Mouse (Mus musculus) E14TG2a.4 (cell line): ENCODE data around the gene Gli2.

ENCODE experiments used
- H3K27me3 ChIP-seq: 2 replicates; pipeline ENCODE4 v1.6.1; 2014; ENCODE audit warnings: low read length, control low read depth; ENCODE audit not compliant: insufficient read depth
- H3K36me3 ChIP-seq: 2 replicates; pipeline ENCODE4 v1.6.1; 2014; ENCODE audit warnings: low read length, control low read depth; ENCODE audit not compliant: insufficient read depth
- H3K4me1 ChIP-seq: replicated peaks from 2 replicates; pipeline ENCODE4 v1.6.1; 2014; ENCODE audit warnings: low read depth, low read length, control low read depth
- H3K4me3 ChIP-seq: replicated peaks from 2 replicates; pipeline ENCODE4 v1.5.1; 2014; ENCODE audit warnings: mild to moderate bottlenecking, low read length
- H3K9me3 ChIP-seq: 2 replicates; pipeline ENCODE4 v1.6.1; 2014; ENCODE audit warnings: low read length, control low read depth
- CTCF ChIP-seq: conservative IDR thresholded peaks from 2 replicates; pipeline ENCODE4 v1.5.1; 2014; ENCODE audit warnings: low read length
- NANOG ChIP-seq: IDR thresholded peaks from 2 replicates; pipeline ENCODE4 v1.6.1; 2014; ENCODE audit warnings: borderline replicate concordance, low read length, mixed read lengths
- POU5F1 ChIP-seq: IDR thresholded peaks from 2 replicates; pipeline ENCODE4 v1.6.1; 2014; ENCODE audit warnings: low read length, borderline replicate concordance

Gene Gli2

GRCm38 (mm10) chr1:119054468-119054867 lies 1.0 kb upstream of the Gli2 start:
- H3K9me3 ChIP-seq: peaks cover 7% of the 10 kb centered on the region
- TF ChIP-seq POU5F1: no peak
- no peak for TF ChIP-seq NANOG
- TF ChIP-seq CTCF: no peak
- peaks cover 56% of the 10 kb centered on the region for H3K4me1 ChIP-seq
- no peaks in the 10 kb centered on the region for H3K27me3 ChIP-seq
- peak overlapping the region; percentile 88 for H3K4me3 ChIP-seq
- peaks cover 11% of the 10 kb centered on the region; the same call in 1 of the 2 replicates for H3K36me3 ChIP-seq

GRCm38 (mm10) chr1:119053872-119054354 lies 494 bp upstream of the Gli2 start:
- H3K4me1 ChIP-seq: peaks cover 58% of the 10 kb centered on the region

GRCm38 (mm10) chr1:119052631-119053177 lies 715 bp downstream of the Gli2 start:
- peaks cover 11% of the 10 kb centered on the region; the same call in 1 of the 2 replicates for H3K36me3 ChIP-seq
- TF ChIP-seq CTCF (no peak), NANOG (no peak), POU5F1 (no peak)
- H3K9me3 ChIP-seq: peaks cover 7% of the 10 kb centered on the region
- H3K4me1 ChIP-seq: peaks cover 63% of the 10 kb centered on the region
- H3K27me3 ChIP-seq: no peaks in the 10 kb centered on the region
- peak overlapping the region; percentile 88 for H3K4me3 ChIP-seq

More at GRCm38 (mm10) chr1:119053872-119054354, 494 bp upstream of the Gli2 start:
- peak overlapping the region; percentile 88 for H3K4me3 ChIP-seq
- H3K27me3 ChIP-seq: no peaks in the 10 kb centered on the region
- TF ChIP-seq NANOG: no peak
- no peak for TF ChIP-seq POU5F1
- TF ChIP-seq CTCF: no peak
- peaks cover 7% of the 10 kb centered on the region for H3K9me3 ChIP-seq
- H3K36me3 ChIP-seq: peaks cover 11% of the 10 kb centered on the region; the same call in 1 of the 2 replicates

DNA sequence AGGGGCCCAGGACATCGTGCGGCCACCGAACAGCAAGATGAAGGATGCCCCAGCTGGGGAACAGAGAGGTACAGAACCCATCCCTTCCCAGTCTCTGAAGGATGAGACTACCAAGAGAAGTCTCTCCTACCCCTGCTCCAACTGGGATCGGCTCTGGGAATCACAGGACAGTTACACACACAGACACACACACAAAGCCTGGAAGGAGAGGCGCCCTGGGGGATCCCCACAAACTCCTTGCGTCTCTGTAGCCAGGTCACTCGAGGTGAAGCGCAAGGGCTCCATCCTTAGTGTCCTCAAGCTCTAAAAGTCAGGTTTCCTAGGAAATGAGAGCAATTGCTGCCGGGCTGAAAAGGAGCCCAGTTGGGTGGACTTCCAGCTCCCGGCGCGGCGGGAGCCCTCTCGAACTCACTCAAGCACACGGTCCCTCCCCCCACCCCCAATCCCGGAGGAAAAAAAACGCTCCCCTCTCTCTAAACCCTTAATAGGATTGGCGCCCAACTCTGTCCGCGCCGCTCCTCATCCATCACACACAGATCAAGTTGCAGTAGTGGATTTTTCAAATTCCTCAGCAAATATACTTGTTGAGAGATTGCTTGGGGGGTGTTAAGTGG lies 1.4 kb downstream of the Gli2 start:
- Histone ChIP-seq H3K27me3 (no peaks in the 10 kb centered on the region), H3K9me3 (peaks cover under 1% of the 10 kb centered on the region; the same call in 1 of the 2 replicates), H3K36me3 (peaks cover 11% of the 10 kb centered on the region; the same call in 1 of the 2 replicates), H3K4me1 (peaks cover 66% of the 10 kb centered on the region), H3K4me3 (peak overlapping the region; percentile 88)
- TF ChIP-seq CTCF: no peak
- no peak for TF ChIP-seq NANOG
- TF ChIP-seq POU5F1: no peak

DNA sequence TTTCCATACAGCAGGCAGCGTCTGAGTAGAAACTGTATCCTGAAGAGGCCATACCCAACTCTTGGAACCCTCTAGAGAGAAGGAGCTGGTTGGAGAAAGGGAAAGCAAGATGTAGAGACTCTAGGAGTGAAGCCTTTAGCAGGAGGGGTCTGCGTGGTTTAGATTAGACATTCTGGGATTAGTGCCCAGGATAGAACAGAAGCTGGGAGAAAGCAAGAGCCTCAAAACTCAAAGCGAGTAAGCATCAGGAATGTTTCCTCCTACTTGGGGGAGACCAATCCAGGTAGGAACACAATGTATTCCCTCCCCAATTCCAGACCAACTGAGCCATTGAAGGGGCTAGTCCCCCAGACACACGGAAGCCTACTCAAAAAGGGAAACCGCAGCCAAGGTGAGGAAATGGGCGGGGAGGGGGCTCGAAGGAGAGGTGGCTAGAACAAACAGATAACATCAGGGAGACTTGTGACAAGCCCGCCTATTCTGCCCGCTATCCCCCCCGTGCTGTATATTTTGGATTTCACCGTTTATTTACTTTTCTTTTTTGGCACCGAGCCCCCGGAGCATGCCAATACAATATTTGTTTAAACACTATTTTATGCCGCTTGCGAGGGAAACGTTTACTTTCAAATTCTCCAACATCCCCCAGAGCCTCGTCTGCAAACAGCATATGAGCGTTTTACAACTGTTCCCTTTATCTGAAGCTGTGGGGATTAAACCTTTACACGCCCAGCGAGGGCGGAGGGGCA lies 2.1 kb downstream of the Gli2 start:
- peaks cover 11% of the 10 kb centered on the region; the same call in 1 of the 2 replicates for H3K36me3 ChIP-seq
- peak overlapping the region; percentile 88 for H3K4me3 ChIP-seq
- H3K9me3 ChIP-seq: no peaks in the 10 kb centered on the region
- no peaks in the 10 kb centered on the region for H3K27me3 ChIP-seq
- TF ChIP-seq CTCF: no peak
- TF ChIP-seq NANOG: no peak
- no peak for TF ChIP-seq POU5F1
- H3K4me1 ChIP-seq: peaks cover 66% of the 10 kb centered on the region

GRCm38 (mm10) chr1:119049812-119050615 lies 3.4 kb downstream of the Gli2 start:
- no peaks in the 10 kb centered on the region for H3K9me3 ChIP-seq
- H3K4me3 ChIP-seq: peak overlapping the region; percentile 88
- peaks cover 24% of the 10 kb centered on the region for H3K36me3 ChIP-seq
- TF ChIP-seq NANOG: no peak
- TF ChIP-seq POU5F1: no peak
- no peak for TF ChIP-seq CTCF
- H3K27me3 ChIP-seq: no peaks in the 10 kb centered on the region
- peaks cover 66% of the 10 kb centered on the region for H3K4me1 ChIP-seq

DNA sequence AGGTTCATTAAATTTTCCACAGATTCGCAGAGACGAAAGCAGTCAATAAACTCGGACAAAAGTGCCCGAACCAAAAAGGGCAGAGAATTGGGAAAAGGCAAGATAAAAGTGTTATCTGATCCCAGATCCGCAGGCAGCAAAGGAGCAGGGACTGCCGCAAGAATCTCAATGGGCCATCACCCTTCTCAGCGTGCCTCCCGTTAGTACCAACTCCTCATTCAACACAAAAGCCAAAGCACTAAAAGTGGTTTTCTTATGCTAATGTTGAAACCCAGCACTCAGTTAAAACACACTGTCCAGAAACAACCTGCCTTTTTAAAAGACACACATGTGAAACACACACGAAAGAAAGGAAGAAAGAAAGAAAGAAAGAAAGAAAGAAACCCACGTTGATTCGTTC lies 4.4 kb downstream of the Gli2 start:
- Histone ChIP-seq H3K27me3 (no peaks in the 10 kb centered on the region), H3K36me3 (peaks cover 32% of the 10 kb centered on the region), H3K9me3 (no peaks in the 10 kb centered on the region), H3K4me1 (peaks cover 69% of the 10 kb centered on the region), H3K4me3 (peak overlapping the region; percentile 88)
- TF ChIP-seq CTCF (no peak), NANOG (peak; percentile 100), POU5F1 (peak; percentile 71; the same call in 1 of the 2 replicates)

- no peak for TF ChIP-seq CTCF
- Histone ChIP-seq H3K4me1 (peaks cover 74% of the 10 kb centered on the region), H3K9me3 (no peaks in the 10 kb centered on the region)
Observed at GRCm38 (mm10) chr1:119048547-119048946, 4.9 kb downstream of the Gli2 start.

More at GRCm38 (mm10) chr1:119048547-119048946, 4.9 kb downstream of the Gli2 start:
- Histone ChIP-seq H3K36me3 (peaks cover 36% of the 10 kb centered on the region), H3K4me3 (peak overlapping the region; percentile 88), H3K27me3 (no peaks in the 10 kb centered on the region)
